Mouse (Mus musculus) kidney, postnatal 10 days (tissue): ENCODE data around the gene Sfmbt2.
A peak's percentile ranks its signal among the peaks of the same experiment; 100 is the strongest.

Source experiments
- DNase-seq: peaks from one replicate; pipeline ENCODE4 v3.0.0; 2021; ENCODE audit warnings: mixed read lengths

The Sfmbt2 gene

DNA sequence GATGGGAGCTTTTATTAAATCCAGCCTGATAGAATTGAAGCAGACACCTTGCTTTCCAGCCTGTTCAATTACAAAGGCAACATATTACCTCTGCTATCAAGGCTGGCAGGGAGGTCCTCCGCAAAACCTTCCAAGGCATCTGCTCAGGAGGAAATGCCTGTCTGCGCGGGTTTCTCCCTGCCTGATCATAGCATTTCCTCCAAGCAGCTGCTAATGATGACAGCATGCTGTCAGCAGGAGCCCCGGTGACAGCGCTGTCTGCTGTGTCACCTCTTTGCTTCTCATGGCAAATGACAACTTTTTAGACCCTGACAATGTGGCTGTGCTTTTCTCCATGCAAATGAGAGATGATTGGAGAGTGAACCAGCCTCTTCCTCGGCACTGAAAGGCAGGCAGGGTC is 199.1 kb downstream of the Sfmbt2 start:
- no peak for DNase-seq

- DNase-seq = no peak
Measured at GRCm38 (mm10) chr2:10572311-10572710, 202.0 kb downstream of the Sfmbt2 start.

GRCm38 (mm10) chr2:10575962-10576740 is 205.8 kb downstream of the Sfmbt2 start:
- DNase-seq = no peak

GRCm38 (mm10) chr2:10582673-10583072 is 212.4 kb downstream of the Sfmbt2 start:
- no peak for DNase-seq

GRCm38 (mm10) chr2:10583103-10583502 is 212.8 kb downstream of the Sfmbt2 start:
- DNase-seq = no peak

DNA sequence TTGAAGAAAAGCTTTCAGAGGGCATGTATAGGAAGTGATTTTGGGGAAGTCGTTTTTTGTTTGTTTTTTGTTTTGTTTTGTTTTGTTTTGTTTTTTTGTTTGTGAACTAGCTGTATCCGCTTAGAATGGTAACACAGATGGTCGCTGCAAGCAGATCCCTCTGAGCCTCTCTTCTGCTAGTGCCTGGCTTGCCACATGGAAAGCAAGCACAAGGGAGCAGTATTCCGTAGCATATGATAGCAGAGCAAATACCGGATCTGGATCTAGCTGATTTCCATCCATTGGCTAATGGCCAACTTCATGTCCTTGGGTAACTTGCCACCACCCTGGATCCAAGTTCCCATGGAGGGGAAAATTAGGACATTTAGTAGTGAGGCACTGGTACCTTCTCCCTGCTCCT is 221.0 kb downstream of the Sfmbt2 start:
- DNase-seq = no peak

DNA sequence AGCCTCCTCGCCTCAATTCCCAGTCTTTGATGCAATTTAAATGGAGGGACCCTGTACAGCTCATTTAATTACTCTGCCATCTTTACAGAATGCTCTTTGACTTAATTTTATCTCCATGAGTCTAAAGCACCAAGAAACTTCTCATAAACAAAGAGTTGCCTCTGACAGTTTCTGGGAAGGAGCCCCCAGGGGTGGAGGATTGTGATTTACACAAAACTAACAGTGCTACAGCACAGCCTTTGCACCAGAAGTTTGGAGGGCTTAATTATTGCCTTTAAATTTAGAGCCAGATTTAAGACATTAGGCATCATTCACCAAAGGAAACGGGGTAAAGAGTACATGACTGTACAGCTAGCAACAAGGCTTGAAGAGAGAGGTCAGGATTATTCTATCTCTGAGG is 245.2 kb downstream of the Sfmbt2 start:
- peak; percentile 28 for DNase-seq
